Mouse (Mus musculus): ENCODE data around the gene Suco. TPM values are rescaled to one million over a fixed set of nuclear protein-coding genes. Genes with fewer than 3 reads are reported as not detected.

Suco gene
- 36.0 and 45.3 TPM in 2 replicates for polyA plus RNA-seq (2016; fragmentation: Nextera tagmentation; extraction: Ambion mirVana)

DNA sequence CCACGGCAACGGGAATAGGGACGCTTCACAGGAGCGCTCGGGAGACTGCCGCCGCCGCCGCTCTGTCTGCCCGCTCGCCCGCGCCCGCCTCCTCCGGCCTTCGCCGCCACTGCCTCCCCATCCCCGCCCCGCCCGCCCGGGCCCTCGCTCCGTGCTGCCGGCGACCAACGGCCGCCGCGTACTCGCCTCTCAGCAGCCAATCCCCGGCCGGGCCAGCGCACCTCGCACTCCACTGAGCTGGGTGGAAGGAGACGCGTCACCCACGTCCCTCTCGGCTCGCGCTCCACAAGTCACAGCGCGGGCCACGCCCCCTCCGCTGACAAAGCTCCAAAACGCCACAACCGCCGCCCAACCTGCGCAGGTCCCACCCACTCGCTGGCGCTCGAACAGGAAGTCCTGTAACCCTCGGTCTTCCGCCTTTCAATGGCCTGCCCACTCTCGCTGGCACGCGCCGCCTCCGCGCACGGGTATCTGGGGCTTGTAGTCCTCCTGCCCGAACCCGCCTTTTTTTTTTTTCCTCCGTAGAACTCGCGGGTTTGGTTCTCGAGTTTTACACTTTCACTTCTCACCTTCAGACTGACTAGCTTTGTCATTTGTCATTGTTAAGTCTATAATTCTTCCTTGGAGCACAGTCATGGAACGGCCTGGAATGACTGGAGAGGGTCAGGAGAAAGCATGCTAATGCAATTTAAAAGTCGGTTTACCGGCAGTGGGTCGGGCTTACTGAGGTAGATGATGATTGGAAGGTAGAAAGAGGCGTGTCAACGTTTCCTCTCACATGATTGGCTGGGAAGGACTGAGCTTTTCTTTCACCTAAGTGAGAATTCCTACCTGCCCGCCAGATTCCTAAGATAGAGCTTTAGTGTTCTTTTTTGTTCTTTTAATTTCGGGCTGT lies at the start of gene Suco:
TSS of gene Suco (minus strand) at position 130 of the 895 bp plus-strand sequence.
- H3K27me3 ChIP-seq: no peaks in the 10 kb centered on the region
- H3K9me3 ChIP-seq: no peaks in the 10 kb centered on the region
- WGBS: under 1% methylated on average over 59 of the region's 74 CpGs
- peak within 1 kb of the TSS; percentile 78 for H3K4me3 ChIP-seq (replicated peaks)
- peak within 1 kb of the TSS; percentile 83 for H3K9ac ChIP-seq (replicated peaks)
- H3K27ac ChIP-seq: peak within 1 kb of the TSS; percentile 97
- H3K4me1 ChIP-seq (replicated peaks): peaks cover 23% of the 10 kb centered on the region
- peak within 1 kb of the TSS; percentile 86 for H3K4me2 ChIP-seq
- no peaks in the 10 kb centered on the region for H3K36me3 ChIP-seq
- ATAC-seq (ENCODE audit: insufficient number of reproducible peaks, insufficient read depth, low FRiP score, low TSS enrichment, low read depth): peak; percentile 99

- Histone ChIP-seq H3K4me1 (replicated peaks) (0 out of 2 replicates have a peak, but pooled peaks cover 3% of the 10 kb centered on the region), H3K4me2 (no peak overlapping the region), H3K27me3 (no peaks in the 10 kb centered on the region), H3K4me3 (replicated peaks) (no peak overlapping the region), H3K27ac (no peak overlapping the region), H3K9ac (replicated peaks) (no peak overlapping the region), H3K36me3 (no peaks in the 10 kb centered on the region), H3K9me3 (no peaks in the 10 kb centered on the region)
- WGBS: 88% methylated on average over 13 of the region's 13 CpGs
- no peak for ATAC-seq (ENCODE audit: insufficient number of reproducible peaks, insufficient read depth, low FRiP score, low TSS enrichment, low read depth)
Measured at GRCm38 (mm10) chr1:161925281-161925805, 48.9 kb upstream of the Suco start.

DNA sequence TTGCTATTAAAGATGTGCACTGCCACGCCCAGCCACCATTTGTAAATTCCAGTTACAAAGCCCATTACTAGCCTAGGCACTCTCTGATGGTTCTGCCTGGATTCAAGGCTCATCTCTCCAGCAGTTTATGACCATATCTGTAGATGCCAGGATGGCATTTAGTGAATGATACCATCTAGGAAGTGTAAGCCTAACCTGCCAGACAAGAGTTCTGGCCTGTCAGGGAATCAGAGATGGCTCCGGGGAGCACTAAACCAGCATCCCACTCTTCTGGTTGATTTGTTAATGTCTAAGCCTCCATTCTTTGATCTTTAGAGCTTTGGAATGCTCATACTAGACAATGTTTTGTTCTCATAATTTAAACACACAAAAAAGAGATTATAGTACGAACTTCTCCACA lies 47.8 kb upstream of the Suco start:
- Histone ChIP-seq H3K27ac (no peak overlapping the region), H3K36me3 (no peaks in the 10 kb centered on the region), H3K27me3 (no peaks in the 10 kb centered on the region), H3K4me1 (replicated peaks) (0 out of 2 replicates have a peak, but pooled peaks cover 3% of the 10 kb centered on the region), H3K4me3 (replicated peaks) (no peak overlapping the region), H3K4me2 (no peak overlapping the region), H3K9me3 (no peaks in the 10 kb centered on the region), H3K9ac (replicated peaks) (no peak overlapping the region)
- WGBS: 70% methylated on average over 3 of the region's 3 CpGs
- ATAC-seq (ENCODE audit: insufficient number of reproducible peaks, insufficient read depth, low FRiP score, low TSS enrichment, low read depth): no peak

GRCm38 (mm10) chr1:161921928-161922327 lies 45.4 kb upstream of the Suco start:
- H3K4me1 ChIP-seq (replicated peaks): peaks cover 21% of the 10 kb centered on the region
- H3K4me3 ChIP-seq (replicated peaks): no peak overlapping the region
- no peak overlapping the region for H3K9ac ChIP-seq (replicated peaks)
- WGBS: 81% methylated on average over 6 of the region's 6 CpGs
- H3K27me3 ChIP-seq: no peaks in the 10 kb centered on the region
- no peak for ATAC-seq (ENCODE audit: insufficient number of reproducible peaks, insufficient read depth, low FRiP score, low TSS enrichment, low read depth)
- no peaks in the 10 kb centered on the region for H3K9me3 ChIP-seq
- no peaks in the 10 kb centered on the region for H3K36me3 ChIP-seq
- no peak overlapping the region for H3K4me2 ChIP-seq
- H3K27ac ChIP-seq: no peak overlapping the region

DNA sequence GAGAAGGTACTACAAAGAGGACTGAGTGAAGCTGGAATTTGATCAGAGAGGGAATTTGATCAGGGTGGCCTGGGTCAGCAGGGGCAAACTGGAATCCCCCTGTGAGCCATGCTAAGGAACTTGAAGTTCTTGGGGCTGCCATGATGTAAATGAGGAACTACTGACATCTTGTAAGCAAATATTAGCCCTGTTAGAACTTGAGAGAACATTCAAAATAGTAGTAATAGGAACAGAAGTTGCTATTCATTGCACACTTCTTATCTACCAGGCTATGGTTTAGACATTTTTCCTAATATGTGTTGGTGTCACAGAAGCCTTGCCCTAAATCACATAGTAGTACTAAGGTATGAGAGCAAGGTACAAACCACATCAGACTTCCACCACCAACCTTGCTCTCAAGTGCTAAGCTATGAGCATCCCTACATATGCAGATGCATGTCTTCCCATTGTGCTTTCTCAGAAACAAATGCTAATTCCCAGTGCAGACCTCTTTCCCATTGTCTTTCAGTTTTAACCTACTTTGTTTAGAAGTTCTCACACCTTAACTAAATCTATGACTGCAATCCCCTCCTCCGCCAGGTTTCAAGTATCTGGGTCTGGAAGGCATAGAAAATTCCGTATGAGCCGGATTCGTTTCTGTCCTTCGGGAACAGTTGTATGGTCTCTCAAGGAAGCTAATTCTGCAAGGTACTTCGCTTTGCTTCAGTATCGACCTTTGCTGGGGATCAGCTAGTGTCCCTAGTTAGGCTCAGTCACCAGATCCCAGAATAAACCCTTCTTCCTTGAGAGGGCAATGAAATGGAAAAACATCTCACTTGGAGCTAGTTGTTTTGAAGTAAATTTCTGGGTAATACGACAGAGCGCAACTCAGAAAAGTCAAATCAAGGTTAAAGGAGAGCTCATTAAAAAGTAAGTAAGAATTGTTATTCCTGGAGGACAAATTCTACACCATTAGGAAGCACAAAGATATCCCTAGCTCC lies 44.3 kb upstream of the Suco start:
- no peak for ATAC-seq (ENCODE audit: insufficient number of reproducible peaks, insufficient read depth, low FRiP score, low TSS enrichment, low read depth)
- H3K4me2 ChIP-seq: no peak overlapping the region
- H3K4me3 ChIP-seq (replicated peaks): no peak overlapping the region
- H3K27me3 ChIP-seq: no peaks in the 10 kb centered on the region
- H3K4me1 ChIP-seq (replicated peaks): peaks cover 21% of the 10 kb centered on the region
- no peak overlapping the region for H3K9ac ChIP-seq (replicated peaks)
- H3K27ac ChIP-seq: no peak overlapping the region
- H3K9me3 ChIP-seq: no peaks in the 10 kb centered on the region
- no peaks in the 10 kb centered on the region for H3K36me3 ChIP-seq
- 78% methylated on average over 9 of the region's 9 CpGs for WGBS

DNA sequence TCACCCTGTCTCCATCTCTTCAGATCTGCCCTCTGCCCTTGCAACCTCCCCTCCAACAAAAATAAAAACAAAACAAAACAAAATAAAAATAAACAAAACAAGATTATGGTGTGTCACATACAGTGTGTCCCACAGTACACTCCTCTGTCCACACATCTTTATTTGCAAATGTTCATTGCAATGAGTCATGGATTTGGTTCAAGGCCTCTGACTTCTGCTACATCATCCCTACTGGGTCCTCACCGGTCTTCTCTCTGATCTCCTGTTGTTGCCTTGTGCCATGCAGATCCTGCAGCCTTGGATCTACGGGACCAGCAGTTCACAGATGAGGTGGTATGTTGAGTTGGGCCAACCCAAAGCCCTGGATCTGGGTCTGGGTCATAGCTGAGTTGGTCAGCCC lies 43.1 kb upstream of the Suco start:
- 90% methylated on average over 2 of the region's 2 CpGs for WGBS
- no peak overlapping the region for H3K4me3 ChIP-seq (replicated peaks)

GRCm38 (mm10) chr1:161918682-161919372 lies 42.3 kb upstream of the Suco start:
- H3K27ac ChIP-seq: peak overlapping the region; percentile 64
- 46% methylated on average over 7 of the region's 7 CpGs for WGBS
- no peaks in the 10 kb centered on the region for H3K36me3 ChIP-seq
- H3K4me1 ChIP-seq (replicated peaks): peaks cover 31% of the 10 kb centered on the region
- ATAC-seq (ENCODE audit: insufficient number of reproducible peaks, insufficient read depth, low FRiP score, low TSS enrichment, low read depth): no peak
- no peak overlapping the region; the same call in 1 of the 2 replicates for H3K4me2 ChIP-seq
- no peaks in the 10 kb centered on the region for H3K9me3 ChIP-seq
- no peaks in the 10 kb centered on the region for H3K27me3 ChIP-seq
- no peak overlapping the region for H3K4me3 ChIP-seq (replicated peaks)
- no peak overlapping the region for H3K9ac ChIP-seq (replicated peaks)

More for the DNA sequence above, 43.1 kb upstream of the Suco start:
- no peak overlapping the region for H3K4me2 ChIP-seq
- peaks cover 25% of the 10 kb centered on the region for H3K4me1 ChIP-seq (replicated peaks)
- no peak overlapping the region for H3K27ac ChIP-seq
- H3K9me3 ChIP-seq: no peaks in the 10 kb centered on the region
- H3K27me3 ChIP-seq: no peaks in the 10 kb centered on the region
- no peaks in the 10 kb centered on the region for H3K36me3 ChIP-seq
- H3K9ac ChIP-seq (replicated peaks): no peak overlapping the region
- 0 out of 2 replicates have a peak, but pooled peaks have one; percentile 28 for ATAC-seq (ENCODE audit: insufficient number of reproducible peaks, insufficient read depth, low FRiP score, low TSS enrichment, low read depth)

GRCm38 (mm10) chr1:161917940-161918484 lies 41.5 kb upstream of the Suco start:
- Histone ChIP-seq H3K4me1 (replicated peaks) (peaks cover 36% of the 10 kb centered on the region), H3K9ac (replicated peaks) (no peak overlapping the region), H3K4me2 (no peak overlapping the region), H3K4me3 (replicated peaks) (no peak overlapping the region), H3K9me3 (no peaks in the 10 kb centered on the region), H3K27me3 (no peaks in the 10 kb centered on the region), H3K27ac (peak overlapping the region; percentile 64), H3K36me3 (no peaks in the 10 kb centered on the region)
- WGBS: 80% methylated on average over 3 of the region's 3 CpGs
- ATAC-seq (ENCODE audit: insufficient number of reproducible peaks, insufficient read depth, low FRiP score, low TSS enrichment, low read depth): no peak

DNA sequence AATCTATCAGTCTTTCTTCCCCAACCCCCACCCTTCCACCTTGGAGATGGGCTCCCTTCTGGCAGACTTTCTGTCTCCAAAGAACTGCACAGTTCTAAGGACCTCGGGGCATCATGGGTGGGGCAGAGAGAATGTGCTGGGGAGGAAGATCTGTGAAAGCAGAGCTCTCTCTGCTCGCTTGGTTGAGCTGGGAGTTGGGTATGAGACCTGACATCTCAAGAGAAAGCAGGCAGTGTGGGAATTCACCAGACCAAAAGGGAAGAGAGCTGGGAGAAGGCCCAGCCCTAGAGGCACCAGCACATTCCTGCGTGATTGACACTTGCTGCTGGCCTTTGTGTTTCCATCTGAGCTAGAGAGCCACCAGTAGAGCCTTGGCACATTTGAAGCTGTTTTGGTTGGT lies 39.6 kb upstream of the Suco start:
- Histone ChIP-seq H3K4me1 (replicated peaks) (peaks cover 37% of the 10 kb centered on the region), H3K9me3 (no peaks in the 10 kb centered on the region), H3K4me3 (replicated peaks) (no peak overlapping the region), H3K27ac (no peak overlapping the region), H3K36me3 (no peaks in the 10 kb centered on the region), H3K4me2 (no peak overlapping the region), H3K9ac (replicated peaks) (no peak overlapping the region), H3K27me3 (no peaks in the 10 kb centered on the region)
- ATAC-seq (ENCODE audit: insufficient number of reproducible peaks, insufficient read depth, low FRiP score, low TSS enrichment, low read depth): no peak
- 57% methylated on average over 3 of the region's 3 CpGs for WGBS

DNA sequence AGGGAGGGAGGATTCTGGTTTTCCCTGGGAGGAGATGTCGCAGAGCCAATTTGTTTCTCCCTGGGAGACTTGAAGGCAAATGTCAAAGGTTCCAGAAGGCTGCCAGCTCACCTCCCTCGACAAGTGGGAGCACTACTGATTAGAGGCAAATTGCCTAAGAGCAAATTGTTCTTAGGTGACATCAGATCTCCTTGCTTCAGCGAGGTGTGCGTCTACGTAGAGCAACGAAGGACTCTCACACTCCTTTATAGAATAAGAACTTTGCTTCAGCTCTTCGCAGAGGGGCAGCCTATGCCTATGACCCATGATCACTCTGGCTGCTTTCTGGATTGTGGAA lies 37.1 kb upstream of the Suco start:
- no peak overlapping the region; the same call in 1 of the 2 replicates for H3K27ac ChIP-seq
- H3K4me1 ChIP-seq (replicated peaks): peaks cover 29% of the 10 kb centered on the region
- peak; percentile 6; the same call in 1 of the 2 replicates for ATAC-seq (ENCODE audit: insufficient number of reproducible peaks, insufficient read depth, low FRiP score, low TSS enrichment, low read depth)
- 49% methylated on average over 7 of the region's 7 CpGs for WGBS
- no peaks in the 10 kb centered on the region for H3K27me3 ChIP-seq
- no peaks in the 10 kb centered on the region for H3K36me3 ChIP-seq
- H3K4me3 ChIP-seq (replicated peaks): no peak overlapping the region
- no peak overlapping the region for H3K4me2 ChIP-seq
- H3K9ac ChIP-seq (replicated peaks): no peak overlapping the region
- no peaks in the 10 kb centered on the region for H3K9me3 ChIP-seq

Data from limb, embryonic 12.5 days (tissue).